Mouse (Mus musculus) bone marrow macrophage, adult 2 months (primary cell): ENCODE measurements at regions not wholly inside any gene's neighbourhood (a gene's known extent, or its start where the extent isn't known, plus 50 kb on each side); places are given as distances from the start of the nearest gene placed in this dataset.

Source experiments
- CTCF ChIP-seq: IDR thresholded peaks from 2 replicates; pipeline ENCODE4 v1.5.1; 2012; ENCODE audit warnings: low read depth, mild to moderate bottlenecking, low read length, moderate library complexity
- POLR2A ChIP-seq: IDR thresholded peaks from 2 replicates; pipeline ENCODE4 v1.6.1; 2012; ENCODE audit warnings: mild to moderate bottlenecking, low read depth, low read length, borderline replicate concordance

GRCm38 (mm10) chr14:103449033-103449432 lies 64.1 kb upstream of the Scel start:
- TF ChIP-seq CTCF (no peak), POLR2A (no peak)
